Mouse (Mus musculus): ENCODE measurements around the gene Prss57.

DNA sequence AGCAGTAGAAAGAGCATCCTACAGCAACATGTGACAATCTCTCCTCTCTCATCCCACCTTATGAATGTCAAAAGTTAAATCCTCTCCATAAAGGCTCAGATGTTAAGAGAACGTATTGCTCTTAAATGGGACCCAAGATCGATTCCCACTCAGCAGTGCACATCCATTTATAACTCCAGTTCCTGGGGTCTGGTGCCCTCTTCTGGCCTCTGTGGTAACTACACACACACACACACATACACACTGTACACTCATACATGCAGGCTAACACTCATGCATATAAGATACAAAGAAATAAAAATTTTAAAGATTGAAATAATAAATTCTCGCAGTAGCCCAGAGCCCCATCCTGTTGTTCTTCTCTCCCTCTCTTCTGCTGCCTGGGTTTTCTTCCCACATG is 46.2 kb upstream of the Prss57 start:
- TF ChIP-seq CTCF (conservative IDR thresholded peaks at IDR 0.05; ENCODE audit: low read length) (peak; percentile 76), POU5F1 (IDR thresholded peaks at IDR 0.05; ENCODE audit: borderline replicate concordance, low read length) (no peak)
